Mouse (Mus musculus) C3H10T1/2 (cell line): ENCODE measurements around the gene Asah2. TPM values are rescaled to one million over a fixed set of nuclear protein-coding genes. Genes with fewer than 3 reads are reported as not detected.

Experiments
- polyA plus RNA-seq, 2 experiments: library from polyadenylated mRNA; unstranded; fragments of >200 nt; fragmentation: generic; extraction: Trizol; gene quantifications; one replicate each; pipeline ENCODE4 v1.2.1; 2012; ENCODE audit warnings: missing spikeins in 2 of 2

Gene Asah2
- 1 to 10 TPM in 1 of 2 experiments, under 1 TPM in 1; 0.08 to 1.8 TPM for polyA plus RNA-seq

DNA sequence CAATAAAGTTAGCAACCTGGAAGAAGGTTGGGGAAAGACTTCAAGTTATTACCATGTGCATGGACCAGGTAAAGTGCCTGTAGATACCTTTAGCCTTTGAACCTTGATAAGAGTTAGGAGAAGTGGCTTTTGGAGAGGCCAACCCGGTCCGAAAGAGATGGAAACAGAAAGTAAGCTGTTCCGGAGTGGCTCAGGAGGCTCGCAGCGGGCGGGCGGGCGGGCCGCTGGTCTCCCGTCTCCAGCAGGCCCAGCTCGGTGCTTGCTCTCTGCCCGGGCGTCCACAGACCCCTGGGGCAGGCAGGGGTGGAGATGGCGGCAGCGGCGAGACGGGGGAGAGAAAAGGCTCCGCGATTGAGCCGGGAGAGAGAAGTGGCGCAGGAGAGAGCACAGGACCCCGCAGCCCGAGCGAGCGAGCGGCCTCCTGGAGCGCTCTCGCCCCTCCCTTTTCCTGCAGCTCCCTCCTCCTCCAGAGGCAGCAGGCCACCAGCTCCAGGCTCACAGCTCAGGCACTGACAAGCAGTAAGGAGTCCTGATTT lies at the start of gene Asah2:
Gene Asah2, minus strand, starts transcription at position 441 of the 536 bp plus-strand sequence.

Other genes with a start within 250 kb of the Asah2 start
- not detected for gene A1cf, start 239.4 kb downstream of the Asah2 start, polyA plus RNA-seq